Mouse (Mus musculus) adipose tissue, adult 10 weeks (tissue): ENCODE results near the gene Robo4. TPM values are rescaled to one million over a fixed set of nuclear protein-coding genes. Genes with fewer than 3 reads are reported as not detected.

ENCODE experiments used
- polyA plus RNA-seq: library from polyadenylated mRNA; stranded (reverse); fragments of 350-450 nt; fragmentation: Illumina TruSeq; extraction: RNeasy Lipid Tissue Mini Kit (QIAGEN cat#74804); gene quantifications from one replicate; pipeline ENCODE4 v1.2.3, GENCODE M21; 2014; ENCODE audit warnings: low read depth, low replicate concordance

The Robo4 gene
- 18.7 TPM for polyA plus RNA-seq

DNA sequence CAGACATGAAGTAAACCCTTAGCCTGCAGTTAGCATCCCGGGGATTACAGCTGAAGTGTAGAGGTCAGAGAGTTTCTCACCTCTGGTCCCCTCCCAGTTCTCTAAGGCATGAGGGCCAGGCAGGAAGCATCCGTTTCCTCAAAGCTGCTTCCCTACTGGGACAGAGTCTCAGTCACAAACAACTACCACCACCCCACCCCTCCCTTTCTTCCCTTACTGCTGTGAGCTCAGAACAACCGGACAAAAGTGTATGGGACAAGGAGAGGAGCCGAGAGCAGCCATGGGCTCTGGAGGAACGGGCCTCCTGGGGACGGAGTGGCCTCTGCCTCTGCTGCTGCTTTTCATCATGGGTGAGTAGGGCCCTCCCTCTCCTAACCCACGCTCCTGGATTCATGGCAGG, at the start of gene Robo4:
Gene Robo4 (plus strand): TSS at position 96 of the 400 bp plus-strand sequence.

GRCm38 (mm10) chr9:37367301-37368080, 34.2 kb upstream of the Robo4 start, which contains the start of gene Hepacam:
TSS of gene Hepacam (plus strand) at chr9:37367351.

DNA sequence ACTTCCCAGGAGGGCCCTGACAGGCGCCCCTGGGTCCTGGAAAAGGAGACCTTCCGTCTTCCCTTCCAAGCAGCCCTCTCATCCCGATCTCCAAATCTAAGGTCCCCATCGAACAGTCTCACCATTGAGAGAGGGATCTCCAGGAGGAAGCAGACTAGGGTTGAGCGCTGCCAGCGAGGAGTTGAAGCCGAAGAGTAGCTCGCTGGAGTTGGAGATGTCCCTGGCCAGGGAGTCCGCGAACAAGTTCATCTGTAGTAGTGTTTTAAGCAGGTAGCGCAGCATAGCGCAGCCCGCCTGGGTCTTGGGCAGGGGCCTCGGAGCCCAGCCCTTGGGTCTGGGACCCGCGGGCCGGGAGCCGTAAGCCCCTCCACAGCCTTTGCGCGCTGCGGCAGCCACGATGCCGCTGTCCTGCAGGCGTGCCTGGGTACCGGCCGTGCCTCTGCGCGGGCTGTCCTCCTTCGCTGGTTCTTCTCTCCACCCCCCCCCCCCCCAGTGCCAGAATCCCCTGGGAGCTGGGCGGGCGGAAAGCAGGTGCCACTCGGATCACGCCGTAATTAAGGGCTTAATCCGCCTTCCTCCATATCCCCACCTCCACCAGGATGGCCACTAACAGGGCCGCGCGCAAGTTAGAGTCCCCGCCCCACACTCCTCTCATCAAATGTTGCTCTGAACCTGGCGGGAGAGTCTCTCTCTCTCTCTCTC, 31.2 kb downstream of the Robo4 start, which contains the start of gene Robo3:
Gene Robo3 (minus strand): TSS at position 527 of the 702 bp plus-strand sequence.

Other genes starting within 250 kb of the Robo4 start
- gene Tmem218, start 193.7 kb upstream of the Robo4 start, polyA plus RNA-seq, result 8.0 TPM
- gene Slc37a2, start 146.2 kb upstream of the Robo4 start, polyA plus RNA-seq, result 3.2 TPM
- gene Ccdc15, start 53.5 kb upstream of the Robo4 start, polyA plus RNA-seq, result 1.3 TPM
- gene Hepacam, start 34.5 kb upstream of the Robo4 start, polyA plus RNA-seq, result 0.82 TPM
- 0.20 TPM for gene Robo3, start 31.3 kb downstream of the Robo4 start, polyA plus RNA-seq
- gene Msantd2, start 87.4 kb downstream of the Robo4 start, polyA plus RNA-seq, result 23.1 TPM
- gene Esam, start 126.2 kb downstream of the Robo4 start, polyA plus RNA-seq, result 53.7 TPM
- gene Vsig2, start 137.4 kb downstream of the Robo4 start, polyA plus RNA-seq, result 14.4 TPM
- 21.5 TPM for gene Nrgn, start 151.0 kb downstream of the Robo4 start, polyA plus RNA-seq
- gene Siae, start 153.8 kb downstream of the Robo4 start, polyA plus RNA-seq, result 19.3 TPM
- gene Spa17, start 211.8 kb downstream of the Robo4 start, polyA plus RNA-seq, result 56.0 TPM